Mouse (Mus musculus): ENCODE measurements at regions not wholly inside any gene's neighbourhood (a gene's known extent, or its start where the extent isn't known, plus 50 kb on each side); places are given as distances from the start of the nearest gene placed in this dataset.

DNA sequence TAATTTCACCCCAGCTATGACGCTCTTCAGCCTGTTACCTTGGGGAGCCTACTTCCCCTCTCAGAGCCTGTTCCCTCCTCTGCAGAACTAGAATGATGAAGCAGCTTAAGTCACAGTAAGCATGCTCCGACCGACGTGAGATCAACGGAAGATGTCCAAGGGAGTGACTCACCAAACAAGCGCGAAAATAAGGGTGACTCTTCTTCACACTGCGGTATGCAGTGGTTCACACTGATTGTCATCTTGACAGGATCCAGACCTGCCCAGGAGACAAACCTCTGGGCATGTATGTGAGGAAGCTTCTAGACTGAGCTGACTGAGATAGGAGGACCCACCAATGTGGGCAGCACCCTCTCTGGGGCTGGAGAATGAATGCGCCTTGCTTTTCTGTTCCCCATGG is 116.3 kb upstream of the Tpm1 start:
- WGBS, result 93% methylated on average over 9 of the region's 9 CpGs
- Histone ChIP-seq H3K4me2 (no peak overlapping the region), H3K27ac (no peak overlapping the region), H3K36me3 (no peaks in the 10 kb centered on the region), H3K4me1 (replicated peaks) (no peaks in the 10 kb centered on the region; the same call in 1 of the 2 replicates), H3K27me3 (no peaks in the 10 kb centered on the region), H3K4me3 (no peak overlapping the region), H3K9ac (no peak overlapping the region), H3K9me3 (no peaks in the 10 kb centered on the region)
- ATAC-seq (ENCODE audit: low FRiP score), result no peak

DNA sequence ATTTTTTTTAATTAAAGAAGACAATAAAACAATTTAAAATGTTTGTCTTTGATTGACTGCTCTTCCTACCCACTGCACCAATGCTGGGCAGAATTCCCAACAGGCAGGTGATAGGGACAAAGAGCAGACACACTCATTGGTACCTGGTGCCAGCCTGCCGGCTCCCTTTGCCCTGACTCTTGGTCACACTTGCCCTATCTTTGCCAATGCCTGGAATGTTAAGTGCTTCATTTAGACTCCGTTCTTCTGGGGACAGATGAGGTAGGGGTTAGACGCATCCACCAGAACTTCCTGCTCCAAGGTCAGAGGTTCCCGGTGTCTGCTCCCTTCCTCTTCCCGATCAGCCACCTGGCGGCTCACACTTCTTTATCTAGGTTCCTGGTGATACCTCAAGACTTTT is 114.5 kb upstream of the Tpm1 start:
- Histone ChIP-seq H3K4me3 (no peak overlapping the region), H3K9ac (no peak overlapping the region), H3K4me1 (replicated peaks) (no peaks in the 10 kb centered on the region), H3K9me3 (no peaks in the 10 kb centered on the region), H3K36me3 (no peaks in the 10 kb centered on the region), H3K27me3 (no peaks in the 10 kb centered on the region), H3K4me2 (no peak overlapping the region), H3K27ac (no peak overlapping the region)
- WGBS, result 77% methylated on average over 6 of the region's 6 CpGs
- no peak for ATAC-seq (ENCODE audit: low FRiP score)

DNA sequence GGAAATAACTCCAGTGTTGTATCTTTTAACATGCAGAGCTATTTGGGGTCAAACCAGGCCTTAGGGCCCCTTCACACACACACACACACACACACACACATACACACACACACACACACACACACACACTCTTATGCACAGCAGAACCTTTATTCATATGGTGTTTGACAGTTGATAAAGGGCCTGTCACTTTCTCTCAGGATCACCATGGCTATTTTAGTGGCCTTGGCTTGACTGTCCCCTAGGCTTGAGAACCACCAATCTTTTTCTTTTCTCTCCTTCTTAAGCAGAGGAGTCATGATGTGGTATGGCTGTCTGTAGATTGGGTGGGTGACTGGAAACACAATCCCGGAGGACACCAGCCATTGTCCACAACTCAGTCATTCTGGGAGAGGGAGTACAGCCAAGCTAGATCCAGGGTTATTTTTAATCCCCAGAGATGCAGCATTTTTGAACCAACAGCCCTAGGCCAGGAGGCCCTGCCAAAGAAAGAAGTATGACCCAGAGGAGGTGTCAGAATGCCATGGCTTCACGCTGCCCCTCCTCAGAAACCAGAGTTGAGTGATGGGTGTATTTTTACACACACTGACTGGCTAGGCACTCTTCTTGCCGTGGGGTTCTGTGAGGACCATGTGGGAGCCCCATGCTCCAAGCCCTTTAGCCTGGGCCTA is 111.7 kb upstream of the Tpm1 start:
- no peaks in the 10 kb centered on the region for H3K4me1 ChIP-seq (replicated peaks)
- no peaks in the 10 kb centered on the region for H3K9me3 ChIP-seq
- no peak overlapping the region for H3K4me2 ChIP-seq
- no peak overlapping the region for H3K9ac ChIP-seq
- no peaks in the 10 kb centered on the region for H3K27me3 ChIP-seq
- ATAC-seq (ENCODE audit: low FRiP score), result no peak
- 90% methylated on average over 3 of the region's 3 CpGs for WGBS
- H3K27ac ChIP-seq, result no peak overlapping the region
- H3K4me3 ChIP-seq, result no peak overlapping the region
- no peaks in the 10 kb centered on the region for H3K36me3 ChIP-seq

DNA sequence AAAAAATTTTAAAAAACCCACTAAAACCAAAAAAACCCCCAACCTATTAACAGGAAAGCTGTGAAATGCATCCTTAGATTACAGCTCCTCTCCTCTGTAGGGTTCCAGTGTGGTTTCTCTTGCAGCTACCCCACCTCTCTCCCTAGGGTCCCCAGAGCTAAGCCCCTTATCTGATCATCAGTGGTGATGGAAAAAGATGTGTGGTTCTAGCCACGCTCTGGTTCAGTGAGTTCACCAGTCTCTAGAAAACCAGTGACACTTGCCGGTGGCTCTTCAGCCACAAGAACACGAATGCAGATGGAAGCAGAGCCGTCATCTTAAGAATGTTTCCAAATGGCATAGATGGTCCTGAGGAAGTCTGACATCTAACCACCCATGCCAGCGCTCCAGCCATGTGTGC is 111.1 kb upstream of the Tpm1 start:
- no peak overlapping the region for H3K9ac ChIP-seq
- no peaks in the 10 kb centered on the region for H3K36me3 ChIP-seq
- no peak overlapping the region for H3K4me3 ChIP-seq
- no peak for ATAC-seq (ENCODE audit: low FRiP score)
- H3K27ac ChIP-seq, result no peak overlapping the region
- no peaks in the 10 kb centered on the region for H3K9me3 ChIP-seq
- 96% methylated on average over 5 of the region's 5 CpGs for WGBS
- no peaks in the 10 kb centered on the region for H3K27me3 ChIP-seq
- H3K4me2 ChIP-seq, result no peak overlapping the region
- H3K4me1 ChIP-seq (replicated peaks), result no peaks in the 10 kb centered on the region

DNA sequence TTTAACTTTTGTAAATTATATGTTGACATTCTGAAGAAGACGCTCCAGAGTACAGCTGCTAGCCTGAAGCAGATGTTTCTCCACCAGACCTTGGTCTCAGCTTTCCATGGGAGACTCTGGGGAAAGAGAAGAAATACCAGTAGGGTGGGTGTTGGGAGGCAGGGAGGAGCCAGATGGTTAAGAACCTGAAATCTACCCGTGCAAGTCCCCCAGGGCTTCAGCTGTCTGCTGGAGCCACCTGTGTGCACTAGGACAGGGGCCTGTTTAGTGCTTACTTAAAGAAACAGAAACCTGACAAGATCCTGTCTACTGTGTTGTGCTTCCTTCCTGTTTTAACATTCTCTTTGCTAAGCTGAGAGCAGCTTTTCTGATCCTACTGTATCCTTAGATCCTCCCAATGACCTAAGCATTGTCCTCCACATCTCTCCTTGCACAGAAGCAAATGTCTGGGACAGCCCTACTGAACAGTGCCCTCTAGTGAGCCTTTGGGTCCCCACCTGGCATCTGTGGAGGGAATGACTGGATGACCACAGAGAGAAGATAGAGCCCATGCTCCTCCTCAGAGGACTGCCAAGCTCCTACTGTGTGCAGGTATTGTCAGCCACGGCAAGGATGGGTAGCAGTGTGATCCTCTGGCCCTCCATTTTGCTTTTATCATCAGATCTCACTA is 107.5 kb upstream of the Tpm1 start:
- no peak overlapping the region for H3K27ac ChIP-seq
- no peaks in the 10 kb centered on the region for H3K9me3 ChIP-seq
- H3K36me3 ChIP-seq, result no peaks in the 10 kb centered on the region
- H3K4me2 ChIP-seq, result no peak overlapping the region
- no peak overlapping the region for H3K4me3 ChIP-seq
- no peaks in the 10 kb centered on the region for H3K4me1 ChIP-seq (replicated peaks)
- H3K9ac ChIP-seq, result no peak overlapping the region
- ATAC-seq (ENCODE audit: low FRiP score), result no peak
- 67% methylated on average over 3 of the region's 3 CpGs for WGBS
- H3K27me3 ChIP-seq, result no peaks in the 10 kb centered on the region

DNA sequence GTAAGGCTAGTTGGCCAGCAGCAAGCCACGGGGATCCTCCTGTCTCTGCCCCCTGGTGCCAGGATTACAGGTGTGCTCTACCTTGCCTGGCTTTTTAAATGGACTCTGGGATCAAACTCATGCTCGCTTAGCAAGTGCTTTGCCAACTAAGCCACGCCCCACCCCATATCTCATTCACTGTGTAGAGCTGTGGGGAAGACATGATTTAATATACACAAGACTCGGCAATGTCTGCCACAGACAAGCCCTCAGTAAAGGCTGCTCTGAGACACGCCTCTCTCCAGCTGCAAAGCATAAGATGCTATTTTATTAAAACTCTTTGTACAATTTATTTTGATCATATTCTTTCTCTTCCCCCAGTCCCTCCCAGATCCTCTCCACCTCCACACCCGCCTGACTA is 104.9 kb upstream of the Tpm1 start:
- no peaks in the 10 kb centered on the region for H3K36me3 ChIP-seq
- no peak overlapping the region for H3K4me2 ChIP-seq
- no peak overlapping the region for H3K27ac ChIP-seq
- no peaks in the 10 kb centered on the region for H3K4me1 ChIP-seq (replicated peaks)
- H3K9me3 ChIP-seq, result no peaks in the 10 kb centered on the region
- no peak overlapping the region for H3K4me3 ChIP-seq
- H3K9ac ChIP-seq, result no peak overlapping the region
- 83% methylated on average over 6 of the region's 6 CpGs for WGBS
- ATAC-seq (ENCODE audit: low FRiP score), result no peak
- H3K27me3 ChIP-seq, result no peaks in the 10 kb centered on the region

DNA sequence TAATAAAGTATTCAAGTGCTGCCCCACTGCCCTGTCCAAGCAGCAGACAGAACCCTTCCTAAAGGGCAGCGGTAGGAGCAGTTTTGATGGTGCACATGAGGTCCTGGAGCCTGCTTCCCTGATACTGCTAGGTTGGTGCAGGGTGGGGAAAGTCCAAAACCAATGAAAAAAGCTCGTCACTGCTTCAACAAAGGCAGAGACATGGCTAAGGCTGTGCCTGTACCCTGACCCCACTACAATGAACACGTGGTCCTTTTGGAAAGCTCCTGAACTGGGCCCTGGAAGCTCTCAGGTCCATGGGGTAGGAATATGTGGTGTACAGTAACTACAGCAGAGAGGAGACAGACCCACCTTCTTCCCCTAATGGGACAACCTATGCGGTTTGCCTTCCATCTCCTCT is 104.1 kb upstream of the Tpm1 start:
- no peak overlapping the region for H3K9ac ChIP-seq
- 88% methylated on average over 4 of the region's 4 CpGs for WGBS
- H3K36me3 ChIP-seq, result no peaks in the 10 kb centered on the region
- H3K4me3 ChIP-seq, result no peak overlapping the region
- no peak for ATAC-seq (ENCODE audit: low FRiP score)
- no peak overlapping the region for H3K27ac ChIP-seq
- H3K4me2 ChIP-seq, result no peak overlapping the region
- H3K9me3 ChIP-seq, result no peaks in the 10 kb centered on the region
- H3K4me1 ChIP-seq (replicated peaks), result no peaks in the 10 kb centered on the region
- no peaks in the 10 kb centered on the region for H3K27me3 ChIP-seq

DNA sequence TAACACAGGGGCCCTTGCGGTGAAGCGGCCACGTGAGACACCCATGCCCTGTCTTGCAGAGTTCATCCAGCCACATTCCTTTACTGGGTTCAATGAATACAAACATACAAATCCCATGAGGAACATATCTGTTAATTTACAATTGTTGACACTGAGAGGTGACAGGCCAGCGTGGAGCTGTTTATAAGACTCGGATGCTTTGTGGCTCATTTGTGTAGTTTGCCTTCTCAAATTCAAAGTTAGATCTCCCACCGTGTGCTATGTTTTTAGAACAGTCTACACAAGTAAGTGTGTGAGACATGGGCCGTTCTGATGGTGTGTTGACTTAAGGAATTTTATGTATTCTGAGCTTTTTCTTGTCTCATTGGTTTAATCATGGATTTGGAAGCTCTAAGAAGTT is 98.5 kb upstream of the Tpm1 start:
- no peaks in the 10 kb centered on the region for H3K36me3 ChIP-seq
- H3K4me1 ChIP-seq (replicated peaks), result no peaks in the 10 kb centered on the region
- no peak overlapping the region for H3K4me3 ChIP-seq
- no peaks in the 10 kb centered on the region for H3K27me3 ChIP-seq
- H3K27ac ChIP-seq, result no peak overlapping the region
- no peaks in the 10 kb centered on the region for H3K9me3 ChIP-seq
- no peak overlapping the region for H3K4me2 ChIP-seq
- no peak for ATAC-seq (ENCODE audit: low FRiP score)
- no peak overlapping the region for H3K9ac ChIP-seq
- 87% methylated on average over 7 of the region's 7 CpGs for WGBS

DNA sequence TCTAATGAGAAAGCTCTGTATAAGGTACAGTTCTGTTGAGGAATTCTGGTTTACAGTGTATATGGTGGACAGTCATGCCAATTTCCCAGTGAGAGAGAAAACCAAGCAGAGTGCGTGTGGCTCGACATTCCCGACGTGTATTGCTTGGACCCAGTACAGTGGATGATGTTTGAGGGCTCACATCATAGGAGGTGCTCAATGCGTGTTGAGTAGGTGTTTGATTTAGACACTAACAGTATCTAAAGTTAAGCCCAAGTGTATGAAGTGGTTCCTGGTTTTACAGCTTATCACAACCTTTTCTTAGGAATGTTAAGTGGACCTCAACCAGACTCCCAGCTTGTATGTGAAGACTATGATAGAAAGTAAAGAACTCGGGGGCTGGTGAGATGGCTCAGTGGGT is 96.2 kb upstream of the Tpm1 start:
- Histone ChIP-seq H3K4me3 (no peak overlapping the region), H3K27me3 (no peaks in the 10 kb centered on the region), H3K9me3 (no peaks in the 10 kb centered on the region), H3K4me2 (no peak overlapping the region), H3K4me1 (replicated peaks) (peaks cover 4% of the 10 kb centered on the region; the same call in 1 of the 2 replicates), H3K36me3 (no peaks in the 10 kb centered on the region), H3K27ac (no peak overlapping the region), H3K9ac (no peak overlapping the region)
- WGBS, result 94% methylated on average over 6 of the region's 6 CpGs
- ATAC-seq (ENCODE audit: low FRiP score), result no peak

DNA sequence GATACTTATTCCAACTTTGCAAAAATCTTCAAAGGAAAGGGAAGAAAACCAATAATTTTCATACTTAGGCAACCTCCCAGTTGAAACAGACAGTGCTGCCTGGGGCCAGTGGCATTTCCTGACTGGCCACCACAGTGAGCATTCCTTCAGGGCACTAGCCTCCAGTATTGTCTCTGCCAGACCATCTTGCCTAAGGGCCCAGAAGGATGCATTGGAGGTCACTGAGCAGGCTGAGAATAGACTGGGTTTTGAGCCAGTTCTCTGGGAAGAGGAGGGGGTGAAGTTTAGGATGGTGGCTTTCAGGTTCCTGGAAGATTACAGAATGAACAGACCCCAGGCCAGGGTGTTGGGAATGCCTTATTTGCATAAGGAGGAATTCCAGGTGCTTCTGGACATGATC is 95.3 kb upstream of the Tpm1 start:
- no peak overlapping the region for H3K4me2 ChIP-seq

DNA sequence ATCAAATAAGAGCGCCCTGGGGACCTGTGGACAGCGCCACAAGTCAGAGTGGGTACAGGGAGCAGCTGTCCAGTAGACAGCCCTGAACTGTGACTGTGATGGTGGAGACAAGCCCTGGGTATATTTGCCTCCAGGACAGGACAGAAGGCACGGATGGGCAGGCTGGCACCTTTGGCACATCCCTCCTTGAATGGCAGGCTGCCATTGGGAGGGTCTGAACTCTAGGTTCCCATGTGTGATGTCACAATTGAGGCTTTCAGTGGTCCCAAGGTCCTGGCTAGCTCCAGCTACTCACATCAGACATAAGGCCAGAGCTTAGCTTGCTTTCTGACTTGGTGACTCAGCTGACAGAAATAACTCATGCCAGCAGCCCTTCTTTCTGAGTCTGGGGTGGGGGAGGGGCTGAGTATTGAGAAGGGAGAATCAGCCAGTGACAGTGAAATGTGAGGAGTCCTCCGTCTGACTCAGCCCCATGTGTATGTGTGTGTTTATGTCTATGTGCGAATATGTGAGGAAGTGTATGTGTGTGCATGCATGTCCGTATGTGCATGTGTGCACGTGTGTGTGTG is 91.2 kb upstream of the Tpm1 start:
- H3K4me1 ChIP-seq (replicated peaks), result peaks cover 19% of the 10 kb centered on the region
- ATAC-seq (ENCODE audit: low FRiP score), result no peak
- no peaks in the 10 kb centered on the region for H3K36me3 ChIP-seq
- no peak overlapping the region for H3K4me3 ChIP-seq
- no peak overlapping the region for H3K9ac ChIP-seq
- H3K9me3 ChIP-seq, result no peaks in the 10 kb centered on the region
- no peak overlapping the region for H3K27ac ChIP-seq
- 75% methylated on average over 7 of the region's 7 CpGs for WGBS
- H3K27me3 ChIP-seq, result no peaks in the 10 kb centered on the region
- H3K4me2 ChIP-seq, result no peak overlapping the region

More for the DNA sequence above, 95.3 kb upstream of the Tpm1 start:
- H3K4me1 ChIP-seq (replicated peaks), result peaks cover 7% of the 10 kb centered on the region; the same call in 1 of the 2 replicates
- no peaks in the 10 kb centered on the region for H3K27me3 ChIP-seq
- no peaks in the 10 kb centered on the region for H3K9me3 ChIP-seq
- H3K36me3 ChIP-seq, result no peaks in the 10 kb centered on the region
- H3K27ac ChIP-seq, result no peak overlapping the region
- no peak for ATAC-seq (ENCODE audit: low FRiP score)
- no peak overlapping the region for H3K9ac ChIP-seq
- H3K4me3 ChIP-seq, result no peak overlapping the region

DNA sequence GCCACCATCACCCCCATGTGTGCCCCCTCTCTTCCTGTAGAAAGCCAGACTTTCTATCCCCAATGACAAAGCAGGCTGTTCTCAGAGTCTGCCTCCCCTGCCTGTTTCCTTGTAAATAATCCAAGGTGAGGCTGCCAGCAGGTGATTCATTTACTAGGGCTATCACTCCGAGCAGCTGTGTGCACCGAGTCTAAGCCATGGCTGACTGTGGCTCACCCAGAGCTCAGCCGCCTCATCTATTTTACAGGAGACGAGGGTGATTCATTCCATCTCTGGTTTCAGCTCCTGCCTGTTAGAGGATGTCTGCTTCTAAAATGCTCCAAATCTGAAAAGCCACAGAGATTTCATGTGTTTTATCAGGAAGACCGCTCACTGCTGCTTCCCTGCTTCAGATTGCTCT is 88.5 kb upstream of the Tpm1 start:
- Histone ChIP-seq H3K4me2 (no peak overlapping the region), H3K4me3 (no peak overlapping the region), H3K9ac (no peak overlapping the region), H3K27me3 (no peaks in the 10 kb centered on the region), H3K4me1 (replicated peaks) (peaks cover 19% of the 10 kb centered on the region), H3K9me3 (no peaks in the 10 kb centered on the region), H3K36me3 (no peaks in the 10 kb centered on the region), H3K27ac (peak overlapping the region; percentile 58)
- ATAC-seq (ENCODE audit: low FRiP score), result no peak
- 66% methylated on average over 5 of the region's 5 CpGs for WGBS

DNA sequence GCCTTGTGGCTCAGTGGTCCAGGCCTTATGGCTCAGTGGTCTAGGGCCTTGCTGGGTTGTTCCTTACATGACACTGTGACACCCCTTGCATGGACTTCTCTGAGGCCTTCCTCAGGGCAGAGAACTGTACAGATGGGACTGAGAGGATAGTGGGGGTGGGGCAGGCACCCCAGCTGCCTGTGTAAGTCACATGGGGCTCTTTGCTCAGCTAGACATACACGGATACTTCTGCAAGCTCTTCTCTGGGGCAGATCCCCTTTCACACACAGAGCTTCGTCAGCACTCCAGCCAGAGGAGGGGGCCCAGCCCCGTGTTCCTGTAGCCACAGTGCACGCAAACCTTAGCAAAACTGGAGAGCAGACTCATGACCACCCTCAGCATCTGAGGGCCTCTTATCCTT is 87.9 kb upstream of the Tpm1 start:
- ATAC-seq (ENCODE audit: low FRiP score), result no peak
- Histone ChIP-seq H3K27me3 (no peaks in the 10 kb centered on the region), H3K9me3 (no peaks in the 10 kb centered on the region), H3K27ac (peak overlapping the region; percentile 58), H3K4me3 (no peak overlapping the region), H3K4me2 (no peak overlapping the region), H3K9ac (no peak overlapping the region), H3K36me3 (no peaks in the 10 kb centered on the region), H3K4me1 (replicated peaks) (peaks cover 19% of the 10 kb centered on the region)
- 57% methylated on average over 4 of the region's 4 CpGs for WGBS

Measured in hindbrain, embryonic 13.5 days (tissue).